Mouse (Mus musculus) layer of hippocampus, postnatal 25 days (tissue): ENCODE data around the gene Pitpnc1. TPM values are rescaled to one million over a fixed set of nuclear protein-coding genes. Genes with fewer than 3 reads are reported as not detected.

Experiments used
- DNase-seq, 2 experiments: peaks; one replicate each; pipeline ENCODE4 v3.0.0; 2022; ENCODE audit warnings: mixed read lengths in 2 of 2, low spot score in 1 of 2; ENCODE audit errors: extremely low spot score in 1 of 2
- total RNA-seq, 2 experiments: library from RNA; stranded (reverse); gene quantifications; 2 replicates each; pipeline ENCODE4 v1.2.3; 2021

The Pitpnc1 gene
- total RNA-seq, 2 experiments from 2014 or later = 53.6 to 58.3 TPM

GRCm38 (mm10) chr11:107443121-107444095 lies 27.1 kb downstream of the Pitpnc1 start:
- no peak for DNase-seq

- DNase-seq = no peak
Observed at GRCm38 (mm10) chr11:107441050-107441449, 29.4 kb downstream of the Pitpnc1 start.

GRCm38 (mm10) chr11:107438140-107438539 lies 32.4 kb downstream of the Pitpnc1 start:
- no peak for DNase-seq

- DNase-seq = no peak
Observed at GRCm38 (mm10) chr11:107437723-107438122, 32.8 kb downstream of the Pitpnc1 start.

GRCm38 (mm10) chr11:107435776-107436449 lies 34.6 kb downstream of the Pitpnc1 start:
- DNase-seq = no peak

- no peak for DNase-seq
Observed at GRCm38 (mm10) chr11:107431197-107431965, 39.1 kb downstream of the Pitpnc1 start.

GRCm38 (mm10) chr11:107428011-107428410 lies 42.5 kb downstream of the Pitpnc1 start:
- no peak for DNase-seq

- no peak for DNase-seq
Observed at GRCm38 (mm10) chr11:107424176-107424575, 46.3 kb downstream of the Pitpnc1 start.

GRCm38 (mm10) chr11:107422356-107422754 lies 48.1 kb downstream of the Pitpnc1 start:
- no peak for DNase-seq

- no peak for DNase-seq
Observed at GRCm38 (mm10) chr11:107421751-107422355, 48.6 kb downstream of the Pitpnc1 start.

- DNase-seq = no peak
Observed at GRCm38 (mm10) chr11:107419925-107420324, 50.6 kb downstream of the Pitpnc1 start.

- DNase-seq = no peak
Observed at GRCm38 (mm10) chr11:107417041-107417583, 53.4 kb downstream of the Pitpnc1 start.

- peak in 1 of 2 experiments; percentile 44 for DNase-seq
Observed at GRCm38 (mm10) chr11:107416561-107416926, 54.0 kb downstream of the Pitpnc1 start.

GRCm38 (mm10) chr11:107415901-107416560 lies 54.5 kb downstream of the Pitpnc1 start:
- no peak for DNase-seq

GRCm38 (mm10) chr11:107414996-107415747 lies 55.3 kb downstream of the Pitpnc1 start:
- no peak for DNase-seq

GRCm38 (mm10) chr11:107413251-107413655 lies 57.2 kb downstream of the Pitpnc1 start:
- peak in 1 of 2 experiments; percentile 49 for DNase-seq

GRCm38 (mm10) chr11:107412128-107412527 lies 58.4 kb downstream of the Pitpnc1 start:
- DNase-seq = no peak

- DNase-seq = no peak
Observed at GRCm38 (mm10) chr11:107411576-107411975, 58.9 kb downstream of the Pitpnc1 start.

- DNase-seq = no peak
Observed at GRCm38 (mm10) chr11:107410804-107411203, 59.7 kb downstream of the Pitpnc1 start.
